Mouse (Mus musculus) testis, adult 2 months (tissue): Measurements from ENCODE around the gene Pctp.

ENCODE experiments used
- CTCF ChIP-seq: fragments of 200-500 bp; IDR thresholded peaks from 2 replicates; pipeline ENCODE4 v1.5.1; 2012; ENCODE audit warnings: low read depth, mild to moderate bottlenecking, inconsistent platforms, low read length, moderate library complexity; ENCODE audit not compliant: control insufficient read depth, insufficient read depth, insufficient replicate concordance
- POLR2A ChIP-seq: fragments of 200-500 bp; IDR thresholded peaks from 2 replicates; pipeline ENCODE4 v1.6.1; 2012; ENCODE audit warnings: low read depth, mild to moderate bottlenecking, inconsistent platforms, low read length, moderate library complexity; ENCODE audit not compliant: control insufficient read depth

DNA sequence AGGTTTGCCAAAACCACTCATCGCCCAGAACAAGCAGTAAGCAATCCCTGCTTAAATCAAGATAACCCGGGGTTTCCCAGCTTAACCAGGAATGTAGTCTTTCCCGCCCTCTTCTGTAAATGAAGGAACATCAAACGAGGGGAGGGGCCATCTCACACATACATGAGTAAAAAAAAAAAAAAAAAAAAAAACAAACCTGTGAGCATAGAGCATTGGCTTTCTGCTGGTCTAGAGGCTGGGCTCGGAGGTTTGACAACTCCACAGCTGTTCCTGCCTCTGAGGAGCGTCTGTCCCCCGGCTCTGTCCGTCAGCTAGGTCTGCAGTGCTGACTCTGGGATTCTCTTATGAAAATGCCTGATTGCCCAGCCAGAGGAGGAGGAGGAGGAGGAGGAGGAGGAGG, 30.1 kb upstream of the Pctp start:
- TF ChIP-seq CTCF (no peak), POLR2A (no peak)
